Mouse (Mus musculus) adrenal gland, postnatal 10 days (tissue): ENCODE measurements around the gene Smc3. TPM values are rescaled to one million over a fixed set of nuclear protein-coding genes. Genes with fewer than 3 reads are reported as not detected.

Source experiments
- DNase-seq: peaks from one replicate; pipeline ENCODE4 v3.0.0; 2021; ENCODE audit warnings: mixed read lengths
- long read RNA-seq, 2 experiments: library from polyadenylated mRNA; stranded (forward); transcript quantifications; one replicate each; pipeline ENCODE4 v2.0.0; 2021
- total RNA-seq, 2 experiments: library from RNA; stranded (reverse); gene quantifications; 2 replicates each; pipeline ENCODE4 v1.2.3; 2021

The Smc3 gene
- total RNA-seq = 10 to 100 TPM; 29.6 to 39.0 TPM
- long read RNA-seq, experiment 1, full-length matches to known transcripts = 13 of 41 reads
- long read RNA-seq, experiment 1, partial matches to known transcripts = 26 of 41 reads
- long read RNA-seq, experiment 1, other reads (novel, unspliced or antisense) = 2 of 41 reads
- long read RNA-seq, experiment 2, full-length matches to known transcripts = 25 of 28 reads
- long read RNA-seq, experiment 2, partial matches to known transcripts = 2 of 28 reads
- long read RNA-seq, experiment 2, other reads (novel, unspliced or antisense) = 1 of 28 reads

DNA sequence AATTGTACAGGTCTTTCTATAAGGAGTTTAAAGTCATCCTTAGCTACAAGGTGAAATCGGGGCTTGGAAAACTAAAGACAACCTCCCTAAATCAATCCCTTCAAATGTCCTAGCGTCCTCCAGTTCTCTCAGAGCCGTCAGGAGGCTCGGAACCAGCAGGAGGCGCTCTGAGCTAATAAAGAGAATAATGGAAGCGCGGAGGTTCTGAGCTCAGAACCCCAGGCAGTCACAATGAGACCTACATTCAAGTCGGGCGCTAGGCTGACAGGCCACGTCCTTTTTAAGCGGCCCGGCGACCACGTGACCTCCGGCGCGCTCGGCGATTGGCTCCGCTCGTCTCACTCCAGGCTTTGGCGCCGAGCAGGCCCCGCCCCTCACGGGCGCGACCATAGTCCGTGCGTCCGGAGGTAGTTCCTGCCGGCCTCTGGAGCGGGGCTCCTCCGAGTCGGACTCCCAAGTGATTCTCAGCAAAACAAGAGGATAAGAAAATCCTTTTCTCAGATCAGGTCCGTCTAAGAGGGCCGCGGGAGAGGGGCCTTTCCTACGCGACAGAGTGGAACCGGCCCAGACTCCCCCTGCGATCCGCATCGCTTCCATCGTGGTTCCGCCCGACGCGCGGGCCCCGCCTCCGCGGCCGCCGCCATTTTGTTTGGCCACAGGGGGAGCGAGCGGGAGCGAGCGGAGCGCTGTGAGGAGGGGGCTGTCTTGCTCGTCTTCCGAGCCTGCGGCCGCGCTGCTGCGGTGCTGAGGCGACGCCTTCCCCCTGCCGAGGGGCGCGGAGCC, at the start of gene Smc3:
Gene Smc3 (plus strand): TSS at position 642 of the 783 bp plus-strand sequence.
- DNase-seq = peak; percentile 100

DNA sequence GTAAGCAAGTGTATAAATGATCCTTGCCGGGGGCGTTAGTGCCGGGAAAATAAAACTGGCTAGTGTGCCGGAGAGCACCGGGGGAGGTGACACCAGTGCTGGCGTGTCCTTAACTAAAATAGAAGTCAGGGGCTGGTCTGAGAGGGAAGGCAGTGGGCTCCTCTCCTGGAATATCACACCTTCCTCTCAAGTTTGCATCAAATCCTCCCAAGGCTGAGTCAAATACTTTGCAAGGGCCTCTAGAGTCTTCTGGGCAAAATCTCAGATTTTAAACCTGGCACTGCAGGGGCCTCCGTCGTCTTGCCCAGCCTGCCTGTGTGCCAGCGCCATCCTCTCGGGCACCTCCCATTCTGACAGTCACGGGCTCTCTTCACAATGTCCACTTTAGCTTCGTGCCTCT, 49.2 kb upstream of the Smc3 start:
- no peak for DNase-seq

DNA sequence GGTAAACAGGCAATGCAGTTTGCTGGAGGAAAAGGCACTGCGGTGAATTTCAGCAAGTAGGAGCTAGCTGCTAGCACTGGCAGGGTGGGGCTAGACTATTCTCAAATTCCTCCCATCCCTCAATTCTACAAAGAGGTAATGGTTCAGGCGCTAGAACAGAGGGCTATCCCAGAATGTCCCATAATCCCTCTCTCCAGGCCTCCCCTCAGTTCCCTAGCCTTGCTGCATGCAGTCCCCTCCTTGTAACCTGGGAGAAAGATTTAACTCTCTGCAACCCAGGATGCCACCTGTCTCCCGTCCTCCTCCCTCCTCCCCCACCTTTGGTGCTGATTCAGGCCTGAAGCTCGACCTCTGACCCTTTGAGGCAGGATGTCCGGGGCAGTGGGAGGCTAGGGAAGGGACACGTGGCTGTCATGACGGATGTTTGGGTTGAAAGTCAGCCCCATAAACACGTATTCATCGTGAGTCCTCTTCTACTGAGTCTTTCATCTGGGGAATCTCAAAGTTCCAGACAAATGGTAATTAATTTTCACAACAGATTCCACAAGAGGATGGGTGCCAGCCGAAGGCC, 47.9 kb upstream of the Smc3 start:
- no peak for DNase-seq

DNA sequence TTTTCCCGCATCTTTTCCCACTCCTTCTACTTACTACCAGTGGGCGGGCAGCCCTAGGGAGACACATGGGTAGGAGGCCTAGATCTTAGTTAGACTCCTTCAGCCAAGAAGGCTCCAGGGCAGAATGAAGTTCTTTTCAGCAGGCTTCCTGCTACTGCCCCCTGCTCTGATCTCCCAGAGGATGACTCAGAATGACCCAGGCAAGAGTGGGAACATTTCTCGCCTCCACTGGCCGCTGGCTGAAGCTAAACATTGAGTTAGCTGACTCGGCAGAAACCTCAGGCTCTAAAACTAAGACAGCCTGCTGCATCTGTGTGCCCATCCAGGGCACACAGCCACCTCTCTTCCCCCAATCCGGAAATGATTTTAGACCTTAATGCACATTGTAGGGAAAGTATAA, 47.4 kb upstream of the Smc3 start:
- no peak for DNase-seq

DNA sequence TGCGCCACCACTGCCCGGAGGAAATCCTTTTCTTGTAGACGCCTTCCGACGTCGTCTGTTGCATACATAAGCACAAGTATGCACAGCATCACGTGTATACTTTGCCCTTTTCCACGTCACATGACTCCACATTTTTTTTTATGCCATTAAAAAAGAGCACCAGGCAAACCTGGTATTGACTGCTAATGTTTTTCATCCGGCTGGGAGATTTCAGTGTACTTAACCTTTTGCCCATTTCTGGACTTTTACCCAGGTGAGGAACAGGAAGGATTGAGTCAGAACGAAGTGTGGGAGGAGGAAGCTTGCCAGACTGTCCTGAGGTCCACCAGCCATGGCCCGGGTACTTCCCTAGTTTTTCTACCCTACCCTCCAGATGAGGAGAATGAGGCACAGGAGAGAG, 45.8 kb upstream of the Smc3 start:
- DNase-seq = no peak

DNA sequence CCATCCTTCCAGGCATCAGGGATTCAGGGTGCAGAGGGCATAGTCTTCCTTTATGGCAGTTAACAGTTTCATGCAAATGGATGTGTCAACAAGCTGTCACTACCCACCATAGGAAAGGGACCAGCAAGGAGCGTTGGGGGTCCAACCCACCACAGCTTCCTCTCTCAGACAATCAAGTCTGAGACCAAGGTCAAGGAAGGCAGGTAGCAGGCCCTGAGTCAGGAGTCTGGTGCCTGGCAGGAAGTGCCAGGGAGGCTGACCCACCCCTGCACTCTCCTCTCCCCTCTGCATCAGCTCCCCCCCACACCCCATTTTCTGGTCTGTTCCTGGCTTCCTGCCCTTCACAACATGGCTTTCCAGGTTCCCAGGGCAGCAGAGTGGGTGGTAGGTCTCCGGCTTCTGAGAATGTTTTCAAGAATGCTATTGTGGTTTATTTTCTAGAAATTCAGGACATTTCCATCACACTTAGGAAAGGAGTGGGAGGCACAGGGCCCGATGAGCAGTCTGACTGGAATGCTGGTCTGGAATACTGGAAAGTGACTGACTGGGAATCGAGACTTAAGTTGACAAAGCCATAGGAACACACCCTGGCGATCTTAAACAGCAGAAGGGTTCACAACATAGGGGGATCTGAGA, 45.1 kb upstream of the Smc3 start:
- no peak for DNase-seq

DNA sequence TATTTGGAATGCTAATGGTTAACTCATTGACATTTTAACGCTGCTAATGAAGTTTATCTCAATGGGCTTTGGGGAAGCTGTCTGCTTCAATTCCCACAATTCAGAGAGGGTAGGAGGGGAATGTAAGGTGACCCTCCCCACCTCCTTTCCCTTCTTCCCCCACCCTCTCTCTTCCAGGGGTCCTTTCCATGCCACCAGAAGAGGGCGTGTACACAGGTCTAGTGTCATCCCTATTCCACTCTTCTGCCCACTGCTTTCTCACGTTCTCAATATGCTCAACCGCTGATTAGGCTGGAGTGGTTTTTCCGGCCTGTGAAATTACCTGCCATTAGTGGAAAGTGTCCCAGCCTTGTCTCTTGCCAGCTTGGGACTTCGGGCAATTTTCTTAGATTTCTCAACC, 43.4 kb upstream of the Smc3 start:
- no peak for DNase-seq

DNA sequence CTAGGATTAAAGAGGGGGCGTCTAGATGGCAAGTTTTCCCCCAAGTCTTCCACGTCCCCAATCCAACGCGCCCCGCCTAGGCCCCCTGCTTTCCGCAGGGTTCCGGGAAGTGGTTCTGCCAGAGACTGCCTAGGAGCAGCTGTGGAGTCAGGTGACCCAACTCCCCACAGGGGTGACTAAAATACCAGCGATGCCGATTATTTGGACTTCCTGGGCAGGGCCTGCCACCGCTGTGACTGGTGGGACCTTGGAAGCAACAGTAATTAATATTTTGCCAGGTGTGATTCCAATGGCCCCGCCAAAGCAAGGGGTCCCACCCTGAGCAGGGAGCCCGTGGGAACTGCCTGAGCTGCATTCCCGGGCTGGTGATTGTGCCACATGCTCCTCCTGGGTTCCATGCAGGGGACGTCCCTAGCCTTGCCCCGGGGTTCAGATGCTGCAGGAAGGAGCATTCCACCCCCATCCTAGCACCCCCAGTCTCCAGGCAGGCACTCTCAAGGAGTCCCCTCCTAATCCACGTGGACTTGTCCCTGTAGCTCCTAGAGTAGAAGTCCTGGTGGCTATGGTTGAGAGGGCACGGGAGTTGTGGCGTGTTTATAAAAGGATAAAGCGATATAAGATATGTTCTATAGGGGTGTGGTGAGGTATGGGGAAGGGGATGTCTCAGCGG, 42.8 kb upstream of the Smc3 start:
- no peak for DNase-seq

DNA sequence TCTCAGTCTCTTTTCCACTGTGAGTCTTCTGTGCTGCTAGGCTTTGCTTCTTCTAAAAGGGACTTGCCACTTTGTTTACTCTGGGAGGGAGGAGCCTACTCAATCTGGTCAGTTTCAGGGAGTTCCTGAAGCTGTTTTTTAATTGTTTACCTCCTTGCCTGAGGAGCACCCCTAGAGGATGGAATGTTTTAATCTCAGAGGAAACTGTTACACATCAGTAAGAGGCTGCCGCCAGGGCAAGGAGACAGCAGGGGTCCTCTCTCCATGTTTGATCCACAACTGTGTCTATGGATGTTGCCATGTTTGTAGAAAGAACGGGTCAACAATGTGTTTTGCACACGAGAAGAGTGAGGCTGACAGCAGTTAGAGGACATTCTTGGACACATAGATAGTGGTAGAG, 39.8 kb upstream of the Smc3 start:
- no peak for DNase-seq

DNA sequence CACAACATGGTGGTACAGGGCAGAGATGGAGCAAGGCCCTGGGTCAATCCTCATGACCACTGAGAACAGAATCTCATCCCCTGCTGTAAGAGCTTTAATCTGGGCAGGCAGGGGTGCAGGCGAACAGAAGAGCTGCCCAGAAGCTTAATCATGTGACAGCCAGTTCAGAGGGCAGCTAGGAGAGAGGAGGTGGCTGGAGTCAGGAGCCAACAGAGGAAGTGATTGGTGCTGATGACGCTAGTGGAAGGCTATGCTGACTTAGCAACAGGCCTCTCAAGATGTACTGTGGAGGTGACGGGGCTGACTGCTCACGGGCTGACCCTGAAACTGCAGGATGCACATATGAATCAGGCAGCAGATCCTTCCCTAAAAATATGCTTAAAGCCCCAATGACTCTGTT, 36.0 kb upstream of the Smc3 start:
- no peak for DNase-seq

DNA sequence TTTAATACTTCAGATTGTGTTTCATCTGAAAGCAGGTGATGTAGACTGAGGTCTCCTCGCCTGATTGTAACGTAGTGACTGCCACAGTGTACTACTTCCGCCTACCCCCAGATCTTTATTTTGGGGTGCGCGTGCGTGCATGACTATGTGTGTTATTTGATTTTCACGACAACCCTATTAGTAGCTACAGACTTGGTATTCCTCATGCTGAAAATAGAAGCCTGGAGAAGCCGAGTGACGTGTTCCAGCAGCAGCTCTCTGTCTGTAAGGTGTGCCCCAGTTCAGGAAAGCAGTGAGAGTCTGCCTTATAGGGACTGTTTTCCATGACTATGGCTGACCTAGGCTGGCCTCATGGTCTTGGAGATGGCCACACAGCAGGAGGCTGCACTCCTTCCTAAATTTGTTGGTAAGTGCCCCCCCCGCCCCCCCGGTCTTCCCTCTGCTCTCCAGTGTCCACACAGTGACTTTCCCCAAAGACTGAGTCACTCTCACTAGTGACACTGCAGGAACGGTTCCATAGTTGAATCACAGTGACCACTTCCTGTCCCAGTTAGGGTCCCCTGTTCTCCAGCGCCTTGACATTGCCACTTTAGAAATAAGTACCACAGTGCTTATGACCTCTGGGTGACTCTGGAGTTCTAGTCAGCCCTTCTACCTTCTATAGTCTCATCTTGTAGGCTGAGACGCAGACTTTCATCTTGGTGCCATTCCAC, 34.5 kb upstream of the Smc3 start:
- no peak for DNase-seq

DNA sequence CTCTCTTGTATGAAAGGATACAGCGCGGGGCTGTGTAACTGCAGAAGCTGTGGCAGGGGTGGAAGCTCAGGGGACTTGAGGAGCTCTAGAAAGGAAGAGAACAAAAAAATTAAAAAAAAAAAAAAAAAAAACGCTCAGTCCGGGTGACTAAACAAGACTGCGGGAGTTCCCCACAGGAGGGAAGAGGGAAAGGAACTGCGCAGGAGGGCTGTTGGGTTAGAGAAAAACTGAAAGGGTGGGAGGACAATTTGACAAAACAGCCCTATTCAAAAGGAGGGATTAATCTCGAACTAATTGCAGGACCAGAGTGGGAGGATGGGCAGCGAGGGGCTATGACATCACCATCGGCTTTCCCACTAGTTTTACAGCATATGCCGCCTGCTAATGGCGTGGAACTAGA, 32.3 kb upstream of the Smc3 start:
- DNase-seq = no peak

DNA sequence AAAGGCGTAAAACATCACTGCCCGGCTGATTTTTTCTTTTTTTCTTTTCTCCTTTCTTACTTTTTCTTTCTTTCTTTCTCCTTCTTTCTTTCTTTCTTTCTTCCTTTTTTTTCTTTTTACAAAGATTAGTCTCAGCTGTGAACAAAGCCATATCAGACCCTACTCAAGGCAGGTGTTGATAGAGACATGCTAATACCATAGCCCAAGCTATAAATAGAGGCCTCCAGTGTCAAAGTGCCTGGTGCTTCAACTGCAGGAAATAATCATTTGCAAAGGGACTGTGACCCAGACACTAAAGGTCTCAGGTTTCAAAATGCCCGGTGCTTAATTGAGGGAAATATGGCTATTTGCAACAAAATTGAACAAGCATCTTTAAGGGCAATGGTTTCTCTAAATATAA, 31.6 kb upstream of the Smc3 start:
- no peak for DNase-seq

DNA sequence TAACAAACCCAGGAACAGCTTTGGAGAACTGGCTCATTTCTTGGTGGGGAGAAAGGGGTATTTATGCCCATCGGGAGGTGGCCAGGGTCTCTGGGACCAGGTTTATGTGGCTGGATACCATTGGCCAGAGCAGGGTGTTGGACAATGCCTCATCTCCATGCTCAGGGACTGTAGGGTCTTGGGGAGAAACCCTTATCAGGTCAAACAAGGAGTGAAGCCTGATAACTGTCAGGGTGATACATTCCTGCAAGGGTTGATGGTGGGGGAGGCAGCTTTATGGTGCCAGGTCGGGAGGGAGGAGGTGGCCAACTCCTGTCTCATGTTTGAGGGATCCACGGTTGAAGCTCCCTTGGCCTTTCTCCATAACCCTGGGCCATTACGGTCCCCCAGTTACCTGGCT, 29.1 kb upstream of the Smc3 start:
- DNase-seq = no peak

DNA sequence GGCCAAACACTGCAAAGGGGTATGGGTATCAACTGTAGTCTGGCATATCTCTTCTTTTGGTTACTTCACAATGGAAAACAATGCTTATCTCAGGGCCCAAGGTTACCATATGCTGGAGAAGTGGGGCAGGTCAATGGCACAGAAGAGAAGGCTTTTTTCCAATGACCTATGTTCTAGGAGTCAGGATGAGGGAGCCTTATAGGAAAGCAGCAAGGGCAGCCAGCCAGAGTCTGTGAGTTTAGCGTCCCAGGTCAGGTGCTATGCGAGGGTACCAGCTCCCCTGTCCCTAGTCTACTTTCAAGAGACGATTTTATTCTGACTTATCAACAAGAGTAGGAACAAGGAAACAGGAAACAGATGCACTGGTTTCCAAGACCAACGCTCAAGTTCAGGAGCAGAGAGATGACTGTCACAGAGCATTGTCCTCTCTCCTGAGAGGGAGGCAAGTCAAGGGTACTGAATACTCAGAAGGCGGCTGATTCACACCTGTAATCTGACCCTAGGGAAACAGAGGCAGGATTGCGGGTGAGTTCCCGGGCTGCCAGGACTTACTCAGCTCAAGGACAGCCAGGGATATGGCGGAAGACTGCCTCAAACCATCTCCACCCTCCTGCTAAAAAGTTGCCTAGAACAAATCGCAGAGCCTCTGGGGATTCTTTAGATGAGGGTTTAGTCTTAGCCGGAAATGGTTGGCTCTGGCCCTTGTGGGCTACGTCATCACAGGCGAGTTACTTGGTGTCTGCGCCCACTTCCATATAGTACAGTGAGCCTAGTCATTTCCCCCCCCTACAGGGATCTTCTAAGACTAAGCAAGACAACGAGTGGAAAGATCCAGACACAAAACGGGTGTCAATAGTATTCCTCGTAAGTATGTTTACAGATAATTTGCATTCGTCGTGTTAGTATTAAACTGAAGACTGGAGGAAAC, 28.4 kb upstream of the Smc3 start:
- no peak for DNase-seq

DNA sequence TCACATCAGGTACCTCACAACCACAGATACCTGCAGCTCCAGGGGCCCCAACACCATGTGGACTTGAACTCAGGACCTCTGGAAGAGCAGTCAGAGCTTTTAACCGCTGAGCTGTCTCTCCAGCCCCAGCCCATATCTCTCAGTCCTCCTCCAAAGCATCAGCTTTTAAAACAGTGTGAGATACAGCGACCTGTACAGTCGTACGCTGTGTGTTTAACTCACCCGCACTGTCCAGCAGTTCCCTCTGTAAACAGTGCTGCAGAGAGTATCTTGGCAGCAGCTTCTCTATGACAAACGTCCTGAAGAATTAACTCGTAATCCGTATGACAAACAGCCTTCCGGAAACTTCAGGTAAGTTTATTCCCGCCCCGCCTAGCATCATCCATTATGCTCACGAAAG, 27.6 kb upstream of the Smc3 start:
- no peak for DNase-seq

DNA sequence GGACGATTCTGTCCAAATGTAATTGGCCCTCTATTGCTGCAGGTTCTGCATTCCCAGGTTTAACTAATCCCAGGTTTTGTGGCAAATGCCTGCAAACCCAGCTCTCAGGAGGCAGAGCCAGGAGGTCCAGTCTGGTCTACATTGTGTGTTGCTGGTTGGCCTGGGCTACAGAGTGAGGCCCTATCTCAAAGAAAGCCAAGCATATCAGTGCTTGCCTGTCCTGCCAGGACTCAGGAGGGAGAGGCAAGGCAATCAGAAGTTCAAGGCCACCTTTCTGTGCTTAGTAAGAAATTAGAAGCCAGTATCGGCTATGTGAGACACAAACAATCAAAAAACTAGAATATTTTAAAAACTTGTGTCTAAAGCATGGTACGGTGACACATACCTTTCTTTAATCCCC, 27.0 kb upstream of the Smc3 start:
- no peak for DNase-seq

DNA sequence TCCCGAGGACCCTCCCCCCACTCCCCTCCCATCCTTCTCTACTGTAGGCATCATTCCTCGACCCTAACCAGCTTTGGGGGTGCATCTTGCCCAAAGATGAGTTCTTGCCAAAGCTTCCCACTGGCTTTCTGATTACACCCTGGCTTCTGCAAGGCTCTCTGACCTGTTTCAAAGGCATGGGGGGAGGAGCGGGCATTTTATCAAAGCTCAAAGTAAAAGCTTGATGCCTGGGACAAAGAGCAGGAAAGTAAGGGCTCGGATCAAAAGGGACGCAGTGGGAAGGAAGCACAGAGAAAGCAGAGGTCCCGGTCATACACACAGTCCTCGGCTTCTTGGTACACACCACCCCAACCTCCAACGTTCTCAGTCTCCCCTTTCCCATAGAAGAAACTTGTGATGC, 26.1 kb upstream of the Smc3 start:
- no peak for DNase-seq

DNA sequence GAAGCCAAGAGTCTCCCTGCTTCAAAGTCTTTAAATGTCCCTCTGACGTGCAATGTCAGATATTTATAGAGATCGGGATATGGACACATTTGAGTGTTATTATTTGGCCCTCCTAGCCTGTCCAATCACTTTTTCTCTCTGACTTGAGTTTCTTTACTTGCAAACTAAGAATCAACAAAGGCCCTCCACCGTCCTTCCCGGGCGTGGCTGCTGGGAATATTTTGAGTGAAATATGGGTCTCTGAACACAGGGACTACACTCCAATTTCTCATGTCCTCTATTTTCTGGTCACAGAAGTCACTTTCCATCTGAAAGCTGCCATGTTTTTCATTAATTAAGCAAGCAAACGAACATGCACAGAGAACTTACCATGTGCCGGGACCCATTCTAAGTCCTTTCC, 25.7 kb upstream of the Smc3 start:
- no peak for DNase-seq

DNA sequence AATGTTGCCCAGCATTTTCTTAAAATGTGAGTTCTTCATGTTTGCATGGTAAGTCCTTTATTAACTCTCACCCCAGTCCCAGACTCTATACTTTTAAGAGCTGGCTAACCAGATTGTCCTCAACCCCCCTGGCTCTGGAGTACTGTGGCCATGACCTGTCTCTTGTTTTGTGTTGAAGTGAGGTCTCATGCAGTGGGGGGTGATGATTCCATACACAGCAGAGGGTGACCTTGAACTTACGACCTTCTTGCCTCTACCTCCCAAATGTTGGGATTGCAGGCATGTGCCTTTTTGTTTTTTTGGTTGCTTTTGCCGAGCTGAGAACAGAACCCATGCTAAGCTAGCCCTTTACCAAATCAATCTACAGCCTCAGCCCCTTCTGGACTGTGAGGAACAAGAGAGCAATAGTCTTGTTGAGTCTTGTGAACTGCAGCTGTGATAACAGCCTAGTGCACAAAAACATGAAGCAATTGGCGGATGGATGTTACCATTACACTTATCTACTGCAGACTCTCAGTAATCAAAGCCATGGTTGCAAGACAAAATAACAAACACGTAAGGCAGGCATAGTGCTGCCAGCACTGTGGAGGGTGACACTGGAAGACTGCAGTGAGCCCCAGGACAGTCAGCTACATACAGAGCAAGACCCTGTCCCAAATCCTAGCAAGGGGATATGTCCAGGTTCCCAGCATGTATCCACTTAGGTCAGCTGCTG, 24.7 kb upstream of the Smc3 start:
- no peak for DNase-seq
